Mouse (Mus musculus) MEL-GATA-1-ER (cell line): Measurements from ENCODE around the gene Tnfaip1.
A peak's percentile ranks its signal among the peaks of the same experiment; 100 is the strongest.
"Not testable (repeated sequence)": the region's sequence is repeated elsewhere in the genome, so short reads cannot be mapped to it uniquely, and the experiment has no call there.

Experiments
- DNase-seq: peaks from one replicate; pipeline ENCODE4 v3.0.0-alpha.2; 2012; ENCODE audit warnings: low read depth; ENCODE audit errors: extremely low read depth

Gene Tnfaip1

GRCm38 (mm10) chr11:78536080-78536689 is at the start of gene Tnfaip1, which contains the start of gene Ift20:
Gene Tnfaip1, minus strand, starts transcription at chr11:78536332.
Gene Ift20, plus strand, starts transcription at chr11:78536361.
- peak; percentile 99 for DNase-seq

GRCm38 (mm10) chr11:78582848-78583247 is 46.7 kb upstream of the Tnfaip1 start:
- no peak for DNase-seq

GRCm38 (mm10) chr11:78574975-78575374 is 38.8 kb upstream of the Tnfaip1 start:
- DNase-seq: no peak

GRCm38 (mm10) chr11:78574536-78574935 is 38.4 kb upstream of the Tnfaip1 start:
- DNase-seq: no peak

- DNase-seq: not testable (repeated sequence)
These were observed 37.9 kb upstream of the Tnfaip1 start for GRCm38 (mm10) chr11:78574031-78574430.

- DNase-seq: peak; percentile 68
These were observed 35.7 kb upstream of the Tnfaip1 start for GRCm38 (mm10) chr11:78571854-78572253.

- no peak for DNase-seq
These were observed 35.3 kb upstream of the Tnfaip1 start for GRCm38 (mm10) chr11:78571441-78571840.

GRCm38 (mm10) chr11:78569806-78570205 is 33.7 kb upstream of the Tnfaip1 start:
- DNase-seq: no peak

- no peak for DNase-seq
These were observed 32.7 kb upstream of the Tnfaip1 start for GRCm38 (mm10) chr11:78568827-78569226.

GRCm38 (mm10) chr11:78567614-78568013 is 31.5 kb upstream of the Tnfaip1 start:
- no peak for DNase-seq

- peak; percentile 59 for DNase-seq
These were observed 30.6 kb upstream of the Tnfaip1 start for GRCm38 (mm10) chr11:78566775-78567174.

GRCm38 (mm10) chr11:78560447-78560846 is 24.3 kb upstream of the Tnfaip1 start:
- DNase-seq: peak; percentile 54

- DNase-seq: no peak
These were observed 21.1 kb upstream of the Tnfaip1 start for GRCm38 (mm10) chr11:78557241-78557640.

GRCm38 (mm10) chr11:78556070-78556469 is 19.9 kb upstream of the Tnfaip1 start:
- DNase-seq: no peak

GRCm38 (mm10) chr11:78555623-78556022 is 19.5 kb upstream of the Tnfaip1 start:
- DNase-seq: no peak

GRCm38 (mm10) chr11:78551059-78551398 is 14.9 kb upstream of the Tnfaip1 start:
- no peak for DNase-seq

- peak; percentile 93 for DNase-seq
These were observed 14.3 kb upstream of the Tnfaip1 start, which contains the start of gene Tmem97 for GRCm38 (mm10) chr11:78550168-78551058. Gene Tmem97, minus strand, starts transcription at chr11:78550777.

GRCm38 (mm10) chr11:78549491-78549987 is 13.4 kb upstream of the Tnfaip1 start:
- DNase-seq: no peak

GRCm38 (mm10) chr11:78547718-78548460 is 11.8 kb upstream of the Tnfaip1 start:
- DNase-seq: no peak

- DNase-seq: no peak
These were observed 9.0 kb upstream of the Tnfaip1 start for GRCm38 (mm10) chr11:78545181-78545580.

- DNase-seq: no peak
These were observed 8.4 kb upstream of the Tnfaip1 start for GRCm38 (mm10) chr11:78544449-78545111.
